Mouse (Mus musculus) liver, embryonic 13.5 days (tissue): ENCODE results near the gene Ndufa10. TPM values are rescaled to one million over a fixed set of nuclear protein-coding genes. Genes with fewer than 3 reads are reported as not detected.
"Not testable (repeated sequence)": the region's sequence is repeated elsewhere in the genome, so short reads cannot be mapped to it uniquely, and the experiment has no call there.

Experiments
- ATAC-seq: fragments of 200-750 bp; cut with Nextera tagmentation; 2 replicates; pipeline ENCODE4 v1.8.0; 2017; ENCODE audit warnings: low read depth, mild to moderate bottlenecking, moderate number of reproducible peaks, moderate library complexity
- DNase-seq: peaks from one replicate; pipeline ENCODE4 v3.0.0; 2022
- H3K27ac ChIP-seq: fragments of 300-500 bp; sonication (generic); 2 replicates; pipeline ENCODE4 v1.5.1; 2015; ENCODE audit warnings: moderate library complexity, mild to moderate bottlenecking, inconsistent platforms
- H3K27me3 ChIP-seq: fragments of 300-500 bp; sonication (generic); 2 replicates; pipeline ENCODE4 v1.6.1; 2015; ENCODE audit warnings: mild to moderate bottlenecking, inconsistent platforms
- H3K36me3 ChIP-seq: fragments of 300-500 bp; sonication (generic); 2 replicates; pipeline ENCODE4 v1.6.1; 2015; ENCODE audit warnings: mild to moderate bottlenecking, inconsistent platforms
- H3K4me1 ChIP-seq: fragments of 300-500 bp; sonication (generic); replicated peaks from 2 replicates; pipeline ENCODE4 v1.6.1; 2015; ENCODE audit warnings: inconsistent platforms
- H3K4me2 ChIP-seq: fragments of 300-500 bp; sonication (generic); 2 replicates; pipeline ENCODE4 v1.6.1; 2015; ENCODE audit warnings: inconsistent platforms, mild to moderate bottlenecking, moderate library complexity
- H3K4me3 ChIP-seq: fragments of 300-500 bp; sonication (generic); replicated peaks from 2 replicates; pipeline ENCODE4 v1.5.1; 2015; ENCODE audit warnings: mild to moderate bottlenecking, inconsistent platforms
- H3K9ac ChIP-seq: fragments of 300-500 bp; sonication (generic); 2 replicates; pipeline ENCODE4 v1.6.1; 2015; ENCODE audit warnings: mild to moderate bottlenecking, inconsistent platforms
- H3K9me3 ChIP-seq: fragments of 300-500 bp; sonication (generic); replicated peaks from 2 replicates; pipeline ENCODE4 v1.6.1; 2016; ENCODE audit warnings: inconsistent platforms
- WGBS: fragments of 180-500 bp; shearing (Covaris S2); methylation state at CpG from one replicate; pipeline ENCODE4 v1.1.7; 2015; ENCODE audit not compliant: insufficient replicate concordance; 5-methylcytosine and 5-hydroxymethylcytosine counted together
- polyA plus RNA-seq: library from polyadenylated mRNA; unstranded; fragments of >200 nt; fragmentation: Nextera tagmentation; extraction: Ambion mirVana; gene quantifications from 2 replicates; pipeline ENCODE4 v1.2.1, GENCODE M21; 2015

Ndufa10 gene
- 167 and 187 TPM in 2 replicates for polyA plus RNA-seq

GRCm38 (mm10) chr1:92473165-92474041 lies at the start of gene Ndufa10:
Gene Ndufa10, minus strand, starts transcription at chr1:92473860.
- DNase-seq (peak; percentile 91), ATAC-seq (peak; percentile 88)
- Histone ChIP-seq H3K9ac (peak within 1 kb of the TSS; percentile 93), H3K36me3 (peaks cover 28% of the 10 kb centered on the region), H3K9me3 (no peaks in the 10 kb centered on the region), H3K4me1 (peaks cover 21% of the 10 kb centered on the region), H3K27ac (peak within 1 kb of the TSS; percentile 71), H3K4me2 (peak within 1 kb of the TSS; percentile 91), H3K4me3 (peak within 1 kb of the TSS; percentile 81), H3K27me3 (0 out of 2 replicates have a peak, but pooled peaks cover 3% of the 10 kb centered on the region)
- 1% methylated on average over 67 of the region's 67 CpGs for WGBS

GRCm38 (mm10) chr1:92521376-92521775 lies 47.7 kb upstream of the Ndufa10 start:
- no peaks in the 10 kb centered on the region for H3K9me3 ChIP-seq
- WGBS = 11% methylated on average over 10 of the region's 10 CpGs
- no peak overlapping the region for H3K4me2 ChIP-seq
- H3K36me3 ChIP-seq = no peaks in the 10 kb centered on the region
- H3K27me3 ChIP-seq = no peaks in the 10 kb centered on the region
- H3K9ac ChIP-seq = no peak overlapping the region
- DNase-seq (no peak), ATAC-seq (no peak)
- H3K4me1 ChIP-seq = no peaks in the 10 kb centered on the region
- H3K27ac ChIP-seq = no peak overlapping the region
- no peak overlapping the region for H3K4me3 ChIP-seq

- WGBS = 64% methylated on average over 6 of the region's 6 CpGs
- Histone ChIP-seq H3K4me3 (no peak overlapping the region), H3K9me3 (no peaks in the 10 kb centered on the region), H3K27ac (no peak overlapping the region), H3K27me3 (no peaks in the 10 kb centered on the region), H3K4me2 (no peak overlapping the region), H3K36me3 (no peaks in the 10 kb centered on the region), H3K9ac (no peak overlapping the region), H3K4me1 (no peaks in the 10 kb centered on the region)
- no peak for ATAC-seq
- no peak for DNase-seq
Measured at GRCm38 (mm10) chr1:92519046-92519445, 45.4 kb upstream of the Ndufa10 start.

GRCm38 (mm10) chr1:92518561-92518960 lies 44.9 kb upstream of the Ndufa10 start, which contains the start of gene Olfr1414:
Gene Olfr1414, minus strand, starts transcription at chr1:92518661.
- Histone ChIP-seq H3K9me3 (no peaks in the 10 kb centered on the region), H3K4me2 (no peak within 1 kb of the TSS), H3K9ac (no peak within 1 kb of the TSS), H3K4me1 (no peaks in the 10 kb centered on the region), H3K36me3 (no peaks in the 10 kb centered on the region), H3K27ac (no peak within 1 kb of the TSS), H3K4me3 (no peak within 1 kb of the TSS), H3K27me3 (no peaks in the 10 kb centered on the region)
- DNase-seq (no peak), ATAC-seq (no peak)
- 60% methylated on average over 3 of the region's 3 CpGs for WGBS

GRCm38 (mm10) chr1:92515390-92515789 lies 41.7 kb upstream of the Ndufa10 start:
- ATAC-seq (no peak), DNase-seq (no peak)
- H3K4me1 ChIP-seq = no peaks in the 10 kb centered on the region
- no peaks in the 10 kb centered on the region for H3K36me3 ChIP-seq
- H3K27ac ChIP-seq = no peak overlapping the region
- WGBS = 43% methylated on average over 11 of the region's 11 CpGs
- H3K4me2 ChIP-seq = no peak overlapping the region
- no peak overlapping the region for H3K9ac ChIP-seq
- no peaks in the 10 kb centered on the region for H3K27me3 ChIP-seq
- H3K4me3 ChIP-seq = no peak overlapping the region
- no peaks in the 10 kb centered on the region for H3K9me3 ChIP-seq

GRCm38 (mm10) chr1:92511646-92512045 lies 38.0 kb upstream of the Ndufa10 start:
- not testable (repeated sequence) for H3K4me1 ChIP-seq, H3K36me3 ChIP-seq, H3K4me3 ChIP-seq, DNase-seq, ATAC-seq, H3K27me3 ChIP-seq, H3K4me2 ChIP-seq, H3K27ac ChIP-seq, H3K9me3 ChIP-seq, H3K9ac ChIP-seq
- WGBS = 56% methylated on average over 5 of the region's 5 CpGs

GRCm38 (mm10) chr1:92496001-92496400 lies 22.3 kb upstream of the Ndufa10 start, which contains the start of gene Olfr1415:
Gene Olfr1415, minus strand, starts transcription at chr1:92496101.
- Histone ChIP-seq H3K9ac (no peak within 1 kb of the TSS), H3K27me3 (no peaks in the 10 kb centered on the region), H3K4me1 (no peaks in the 10 kb centered on the region), H3K4me2 (no peak within 1 kb of the TSS), H3K27ac (no peak within 1 kb of the TSS), H3K4me3 (no peak within 1 kb of the TSS), H3K36me3 (no peaks in the 10 kb centered on the region), H3K9me3 (no peaks in the 10 kb centered on the region)
- 49% methylated on average over 2 of the region's 2 CpGs for WGBS
- ATAC-seq (no peak), DNase-seq (no peak)

GRCm38 (mm10) chr1:92485013-92485412 lies 11.4 kb upstream of the Ndufa10 start, which contains the start of gene Olfr1416:
Gene Olfr1416, minus strand, starts transcription at chr1:92485113.
- DNase-seq (no peak), ATAC-seq (no peak)
- no peaks in the 10 kb centered on the region for H3K36me3 ChIP-seq
- no peak within 1 kb of the TSS for H3K9ac ChIP-seq
- no peaks in the 10 kb centered on the region for H3K4me1 ChIP-seq
- no peak within 1 kb of the TSS for H3K4me3 ChIP-seq
- H3K9me3 ChIP-seq = peaks cover 3% of the 10 kb centered on the region; the same call in 1 of the 2 replicates
- no peaks in the 10 kb centered on the region for H3K27me3 ChIP-seq
- H3K27ac ChIP-seq = no peak within 1 kb of the TSS
- H3K4me2 ChIP-seq = no peak within 1 kb of the TSS

- H3K9me3 ChIP-seq = no peaks in the 10 kb centered on the region
- DNase-seq = no peak
- peak overlapping the region; percentile 91 for H3K4me2 ChIP-seq
- WGBS = 2% methylated on average over 10 of the region's 10 CpGs
- peak; percentile 68 for ATAC-seq
- H3K4me3 ChIP-seq = peak overlapping the region; percentile 81
- peak overlapping the region; percentile 62 for H3K9ac ChIP-seq
- peaks cover 21% of the 10 kb centered on the region for H3K36me3 ChIP-seq
- H3K4me1 ChIP-seq = peaks cover 21% of the 10 kb centered on the region
- 0 out of 2 replicates have a peak, but pooled peaks cover 3% of the 10 kb centered on the region for H3K27me3 ChIP-seq
- peak overlapping the region; percentile 61; the same call in 1 of the 2 replicates for H3K27ac ChIP-seq
Measured at GRCm38 (mm10) chr1:92474066-92474578, 462 bp upstream of the Ndufa10 start.

- WGBS = 38% methylated on average over 4 of the region's 4 CpGs
Measured at GRCm38 (mm10) chr1:92468891-92469290, 4.8 kb downstream of the Ndufa10 start.

GRCm38 (mm10) chr1:92458416-92458815 lies 15.2 kb downstream of the Ndufa10 start:
- 85% methylated on average over 6 of the region's 6 CpGs for WGBS
- H3K36me3 ChIP-seq = peaks cover 88% of the 10 kb centered on the region

More at GRCm38 (mm10) chr1:92468891-92469290, 4.8 kb downstream of the Ndufa10 start:
- ATAC-seq (no peak), DNase-seq (no peak)
- peaks cover 16% of the 10 kb centered on the region for H3K4me1 ChIP-seq
- H3K9me3 ChIP-seq = no peaks in the 10 kb centered on the region
- H3K4me2 ChIP-seq = no peak overlapping the region
- H3K4me3 ChIP-seq = no peak overlapping the region
- H3K27me3 ChIP-seq = no peaks in the 10 kb centered on the region
- H3K9ac ChIP-seq = no peak overlapping the region
- H3K27ac ChIP-seq = no peak overlapping the region
- peaks cover 74% of the 10 kb centered on the region for H3K36me3 ChIP-seq

More at GRCm38 (mm10) chr1:92458416-92458815, 15.2 kb downstream of the Ndufa10 start:
- ATAC-seq (no peak), DNase-seq (no peak)
- Histone ChIP-seq H3K27ac (no peak overlapping the region), H3K9me3 (no peaks in the 10 kb centered on the region), H3K4me3 (no peak overlapping the region), H3K9ac (no peak overlapping the region), H3K27me3 (no peaks in the 10 kb centered on the region), H3K4me2 (no peak overlapping the region), H3K4me1 (no peaks in the 10 kb centered on the region)
